Mouse (Mus musculus): ENCODE results near the gene Crym. TPM values are rescaled to one million over a fixed set of nuclear protein-coding genes. Genes with fewer than 3 reads are reported as not detected.

The Crym gene
- polyA plus RNA-seq, 1 experiment from 2014 or later: 1.7 TPM

DNA sequence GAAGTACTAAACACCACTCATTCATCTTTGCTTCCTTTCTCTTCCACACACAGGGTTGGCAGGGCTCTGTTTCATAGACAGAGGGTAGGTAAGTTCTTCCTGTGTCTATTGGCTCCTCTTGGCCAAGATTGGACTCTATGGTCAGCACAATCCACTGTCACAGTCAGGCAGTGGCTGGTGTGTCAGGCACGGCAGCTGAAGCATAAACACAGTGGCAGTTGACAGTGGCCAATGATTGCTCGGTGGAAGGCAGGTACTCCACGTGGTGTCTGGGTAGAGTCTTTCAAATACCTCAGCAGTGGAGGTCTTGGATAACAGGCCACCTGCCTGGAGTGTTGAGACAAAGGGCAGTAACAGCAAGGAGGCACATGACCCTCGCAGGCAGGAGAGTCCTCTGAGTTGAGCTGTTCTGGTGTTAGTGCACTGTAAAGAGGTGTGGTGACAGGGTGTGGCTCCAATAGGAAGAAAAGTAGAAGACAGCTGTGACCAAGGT, 43.7 kb downstream of the Crym start:
- no peak for ATAC-seq (replicated peaks; ENCODE audit: insufficient number of reproducible peaks, insufficient read depth, low FRiP score, low read depth)
- Histone ChIP-seq H3K9ac (no peak overlapping the region), H3K4me3 (no peak overlapping the region), H3K27ac (no peak overlapping the region), H3K4me2 (no peak overlapping the region), H3K36me3 (no peaks in the 10 kb centered on the region; the same call in 1 of the 2 replicates), H3K4me1 (replicated peaks) (no peaks in the 10 kb centered on the region), H3K9me3 (replicated peaks) (no peaks in the 10 kb centered on the region), H3K27me3 (no peaks in the 10 kb centered on the region)
- 40% methylated on average over 4 of the region's 4 CpGs for WGBS

DNA sequence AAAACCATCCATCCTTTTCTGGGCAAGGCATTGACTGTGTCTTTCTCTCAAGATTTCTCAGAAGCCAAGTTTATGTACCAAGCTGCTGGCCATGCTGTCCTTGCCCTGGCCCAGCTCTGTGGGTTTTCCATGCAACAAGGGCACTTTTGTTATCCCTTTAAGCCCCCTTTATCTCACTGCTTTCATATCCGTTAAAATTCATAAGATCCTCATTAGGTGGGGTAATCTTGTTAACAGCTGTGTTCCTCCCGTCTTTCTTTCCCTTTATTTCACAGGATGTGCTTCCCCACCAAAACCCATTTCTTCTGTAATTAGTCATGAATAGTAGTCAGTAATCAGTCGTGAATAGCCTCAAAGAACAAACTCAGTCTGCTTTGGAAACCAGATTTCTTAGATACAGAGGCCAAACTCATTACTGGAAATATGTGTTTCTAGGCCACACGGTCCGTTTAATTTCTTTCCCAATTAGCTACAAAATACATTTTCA, 44.3 kb downstream of the Crym start:
- 53% methylated on average over 5 of the region's 5 CpGs for WGBS
- no peak for ATAC-seq (replicated peaks; ENCODE audit: insufficient number of reproducible peaks, insufficient read depth, low FRiP score, low read depth)
- no peak overlapping the region for H3K27ac ChIP-seq
- H3K4me1 ChIP-seq (replicated peaks): no peaks in the 10 kb centered on the region
- no peaks in the 10 kb centered on the region for H3K27me3 ChIP-seq
- H3K4me2 ChIP-seq: no peak overlapping the region
- H3K9ac ChIP-seq: no peak overlapping the region
- H3K9me3 ChIP-seq (replicated peaks): no peaks in the 10 kb centered on the region
- no peaks in the 10 kb centered on the region; the same call in 1 of the 2 replicates for H3K36me3 ChIP-seq
- no peak overlapping the region for H3K4me3 ChIP-seq

DNA sequence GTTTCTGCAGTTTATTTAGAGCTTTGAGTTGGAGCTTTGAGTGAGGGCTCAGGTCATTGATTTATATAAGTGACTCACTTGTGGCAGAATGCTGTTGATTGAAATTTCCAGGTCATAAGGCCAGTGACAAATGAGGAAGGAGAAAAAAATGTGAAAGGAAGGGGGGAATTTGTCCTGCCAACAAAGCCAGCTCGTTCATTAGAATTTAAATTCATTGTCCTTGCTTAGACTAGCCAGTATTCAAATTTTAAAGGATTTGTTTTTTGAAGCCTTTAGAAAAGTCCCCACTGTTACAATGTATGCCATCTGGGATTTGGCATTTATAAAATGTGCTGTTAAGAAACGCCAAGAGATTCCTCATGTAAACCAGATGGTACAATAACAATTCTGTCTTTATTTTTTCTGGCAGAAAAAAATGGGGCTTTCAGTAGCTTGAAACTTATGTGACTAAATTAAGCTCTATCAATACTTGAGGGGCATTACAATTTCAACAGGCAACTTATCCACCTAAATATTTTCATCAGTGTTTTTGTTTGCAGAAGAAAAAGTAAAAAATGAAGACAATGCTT, 45.0 kb downstream of the Crym start:
- Histone ChIP-seq H3K9me3 (replicated peaks) (no peaks in the 10 kb centered on the region), H3K9ac (no peak overlapping the region), H3K4me1 (replicated peaks) (no peaks in the 10 kb centered on the region), H3K27ac (no peak overlapping the region), H3K27me3 (no peaks in the 10 kb centered on the region), H3K36me3 (no peaks in the 10 kb centered on the region; the same call in 1 of the 2 replicates), H3K4me2 (no peak overlapping the region), H3K4me3 (no peak overlapping the region)
- no peak for ATAC-seq (replicated peaks; ENCODE audit: insufficient number of reproducible peaks, insufficient read depth, low FRiP score, low read depth)
- WGBS: 44% methylated on average over 2 of the region's 2 CpGs

DNA sequence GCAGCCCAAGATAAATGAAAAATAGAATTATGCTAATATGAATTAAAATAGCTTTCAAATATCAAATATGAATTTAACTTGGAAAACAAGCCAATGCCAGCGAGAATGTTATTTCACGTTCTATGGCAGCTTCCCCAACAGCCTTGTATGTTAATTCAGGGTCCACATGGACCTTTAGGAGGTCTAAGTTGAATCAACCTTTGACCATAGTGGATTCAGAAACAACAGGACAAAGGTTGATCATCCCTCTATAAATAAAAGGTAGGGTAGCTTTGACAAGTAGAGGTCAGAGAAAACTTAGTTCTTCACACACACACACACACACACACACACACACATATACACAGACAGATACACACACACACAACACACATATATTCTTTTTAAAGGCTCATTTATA, 51.0 kb downstream of the Crym start:
- no peaks in the 10 kb centered on the region for H3K27me3 ChIP-seq
- H3K4me3 ChIP-seq: no peak overlapping the region
- no peak overlapping the region for H3K27ac ChIP-seq
- no peak overlapping the region for H3K4me2 ChIP-seq
- H3K9ac ChIP-seq: no peak overlapping the region
- no peak for ATAC-seq (replicated peaks; ENCODE audit: insufficient number of reproducible peaks, insufficient read depth, low FRiP score, low read depth)
- 74% methylated on average over 2 of the region's 2 CpGs for WGBS
- no peaks in the 10 kb centered on the region; the same call in 1 of the 2 replicates for H3K36me3 ChIP-seq
- no peaks in the 10 kb centered on the region for H3K4me1 ChIP-seq (replicated peaks)
- no peaks in the 10 kb centered on the region for H3K9me3 ChIP-seq (replicated peaks)

DNA sequence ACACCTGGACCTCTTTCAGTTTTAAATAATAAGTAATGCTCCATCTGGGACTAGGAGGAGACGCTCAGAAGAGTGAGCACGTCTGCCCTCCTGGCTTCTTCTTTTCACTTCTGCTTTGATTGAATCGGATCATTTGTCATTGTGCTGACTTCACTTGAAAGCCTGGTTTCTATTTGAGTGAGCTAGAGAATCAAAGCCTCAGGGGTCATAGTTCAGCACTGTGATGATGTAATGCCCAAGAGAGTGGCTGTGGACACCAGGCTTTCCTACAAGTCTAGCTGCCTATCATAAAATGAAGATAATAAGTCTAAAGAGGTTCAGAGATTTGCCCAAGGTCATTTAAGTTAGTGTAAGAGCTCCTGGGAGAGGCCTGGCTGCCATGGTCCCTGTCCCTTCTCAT, 51.7 kb downstream of the Crym start:
- WGBS: 49% methylated on average over 3 of the region's 3 CpGs
- no peak for ATAC-seq (replicated peaks; ENCODE audit: insufficient number of reproducible peaks, insufficient read depth, low FRiP score, low read depth)

DNA sequence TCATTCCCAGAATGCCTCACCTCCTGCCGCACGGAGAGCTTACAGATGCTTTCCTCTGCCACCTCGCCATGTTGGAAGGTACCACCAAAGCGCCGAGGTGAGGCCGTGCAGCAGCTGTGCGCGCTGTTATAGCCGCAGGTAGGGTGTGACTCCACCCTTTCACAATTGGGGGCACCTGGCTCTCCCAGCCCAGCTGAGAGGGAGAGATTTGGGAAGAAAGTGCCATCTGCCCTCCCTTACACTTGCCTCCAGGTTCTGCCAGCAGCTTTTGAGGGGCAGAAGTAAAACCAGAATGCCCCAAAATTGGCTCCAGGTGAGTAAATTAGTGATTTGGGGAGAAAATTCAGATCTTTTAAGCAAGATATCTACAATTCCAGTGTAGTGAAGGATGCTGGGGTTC, 56.7 kb downstream of the Crym start, which contains the start of gene Zp2:
Gene Zp2 (minus strand): TSS at position 101 of the 400 bp plus-strand sequence.
- ATAC-seq (replicated peaks; ENCODE audit: insufficient number of reproducible peaks, insufficient read depth, low FRiP score, low read depth): no peak
- no peak within 1 kb of the TSS for H3K9ac ChIP-seq
- H3K27me3 ChIP-seq: no peaks in the 10 kb centered on the region
- no peak within 1 kb of the TSS for H3K27ac ChIP-seq
- H3K4me2 ChIP-seq: no peak within 1 kb of the TSS
- H3K9me3 ChIP-seq (replicated peaks): no peaks in the 10 kb centered on the region
- WGBS: 61% methylated on average over 9 of the region's 9 CpGs
- H3K36me3 ChIP-seq: no peaks in the 10 kb centered on the region
- no peaks in the 10 kb centered on the region for H3K4me1 ChIP-seq (replicated peaks)
- H3K4me3 ChIP-seq: no peak within 1 kb of the TSS

More for the DNA sequence above, 51.7 kb downstream of the Crym start:
- no peaks in the 10 kb centered on the region for H3K4me1 ChIP-seq (replicated peaks)
- H3K27ac ChIP-seq: no peak overlapping the region
- H3K9me3 ChIP-seq (replicated peaks): no peaks in the 10 kb centered on the region
- no peak overlapping the region for H3K4me2 ChIP-seq
- H3K9ac ChIP-seq: no peak overlapping the region
- no peaks in the 10 kb centered on the region; the same call in 1 of the 2 replicates for H3K36me3 ChIP-seq
- H3K4me3 ChIP-seq: no peak overlapping the region
- H3K27me3 ChIP-seq: no peaks in the 10 kb centered on the region

DNA sequence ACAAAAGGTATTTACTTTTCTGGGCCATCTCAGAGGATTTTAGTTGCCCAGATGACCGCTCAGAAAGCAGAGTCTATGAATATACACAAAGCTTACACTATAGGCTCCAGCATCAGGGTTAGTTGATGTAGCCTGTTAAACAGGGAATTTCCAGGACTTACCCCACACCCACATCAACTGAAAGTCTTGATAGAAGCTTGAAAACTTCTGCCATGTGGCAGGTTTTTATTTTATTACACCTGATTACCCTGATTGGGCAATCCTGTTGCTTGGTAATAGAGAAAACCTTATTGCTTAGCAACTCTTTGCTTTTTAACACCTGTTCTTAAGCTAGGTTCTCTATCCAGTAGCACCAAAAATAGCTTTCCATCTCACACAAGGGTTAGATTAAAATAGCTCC, 59.2 kb downstream of the Crym start:
- Histone ChIP-seq H3K4me2 (no peak overlapping the region), H3K36me3 (no peaks in the 10 kb centered on the region), H3K27ac (no peak overlapping the region), H3K9me3 (replicated peaks) (no peaks in the 10 kb centered on the region), H3K4me3 (no peak overlapping the region), H3K4me1 (replicated peaks) (no peaks in the 10 kb centered on the region), H3K27me3 (no peaks in the 10 kb centered on the region), H3K9ac (no peak overlapping the region)
- 67% methylated on average over 1 of the region's 1 CpGs for WGBS
- ATAC-seq (replicated peaks; ENCODE audit: insufficient number of reproducible peaks, insufficient read depth, low FRiP score, low read depth): no peak

Other genes starting within 250 kb of the Crym start
- 0.08 and 0.22 TPM in 2 replicates for gene Dnah3, start 106.8 kb downstream of the Crym start, polyA plus RNA-seq (2015; fragmentation: Nextera tagmentation; extraction: Ambion mirVana)
- gene Tmem159, start 99.8 kb downstream of the Crym start, polyA plus RNA-seq (2015; fragmentation: Nextera tagmentation; extraction: Ambion mirVana): 24.1 and 27.3 TPM in 2 replicates
- 0.06 and 0.14 TPM in 2 replicates for gene Zp2, start 56.8 kb downstream of the Crym start, polyA plus RNA-seq (2015; fragmentation: Nextera tagmentation; extraction: Ambion mirVana)
- gene Anks4b, start 28.3 kb downstream of the Crym start, polyA plus RNA-seq (2015; fragmentation: Nextera tagmentation; extraction: Ambion mirVana): not detected in 2 replicates
- gene Abca14, start 1.9 kb upstream of the Crym start, polyA plus RNA-seq (2015; fragmentation: Nextera tagmentation; extraction: Ambion mirVana): not detected in 2 replicates
- 0.15 TPM in 1 of 2 replicates, not detected in the other for gene Abca15, start 126.6 kb upstream of the Crym start, polyA plus RNA-seq (2015; fragmentation: Nextera tagmentation; extraction: Ambion mirVana)
- not detected in 2 replicates for gene Abca16, start 207.5 kb upstream of the Crym start, polyA plus RNA-seq (2015; fragmentation: Nextera tagmentation; extraction: Ambion mirVana)

All from heart, embryonic 15.5 days (tissue).